8 mouse cellular contexts compared by ENCODE assay signal in the genomic region with DNA sequence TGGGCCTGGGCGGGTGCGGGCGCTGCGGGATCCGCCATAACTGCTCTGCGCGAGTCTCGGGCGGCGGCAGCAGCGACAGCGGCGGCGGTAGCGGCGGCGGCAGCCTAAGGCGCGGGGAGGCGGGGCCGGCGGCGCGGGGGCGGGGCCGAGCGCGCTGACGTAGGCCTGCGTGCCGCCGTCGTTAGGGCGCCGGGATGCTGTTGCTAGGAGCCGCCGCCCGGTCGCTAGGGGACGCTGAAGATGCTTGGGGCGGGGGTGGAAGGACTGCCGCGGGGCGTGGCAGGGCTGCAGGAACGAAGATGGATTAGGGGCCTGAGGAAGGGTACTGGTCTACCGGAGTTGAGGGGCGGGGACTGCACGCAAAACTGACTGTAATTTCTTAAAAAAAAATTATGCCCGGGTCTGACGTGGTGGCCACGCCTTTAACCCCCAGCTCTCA. TPM values are rescaled to one million over a fixed set of nuclear protein-coding genes. Genes with fewer than 3 reads are reported as not detected.
DNase-seq lines count a peak whose midpoint lies in the region; ATAC-seq lines count a peak whose summit lies in the region.

A gene (minus strand): TSS at position 72 of the 439 bp plus-strand sequence.

- H3K9ac ChIP-seq in lung, embryonic 16.5 days (ENCODE audit: low read length): peak within 1 kb of the TSS; percentile 89

- H3K27me3 ChIP-seq in hindbrain, embryonic 10.5 days (ENCODE audit: insufficient read depth, poor library complexity, severe bottlenecking): no peaks in the 10 kb centered on the region; the same call in 1 of the 2 replicates
- no peaks in the 10 kb centered on the region for H3K27me3 ChIP-seq in lung, embryonic 16.5 days (ENCODE audit: control insufficient read depth, insufficient read depth, low read depth, low read length)

- WGBS in hindbrain, embryonic 10.5 days: 1% methylated on average over 50 of the region's 51 CpGs
- 1% methylated on average over 18 of the region's 51 CpGs for WGBS in lung, embryonic 16.5 days

- ATAC-seq in lung, embryonic 16.5 days (ENCODE audit: low read depth): peak; percentile 93

- peak within 1 kb of the TSS; percentile 97 for H3K4me3 ChIP-seq in hindbrain, embryonic 10.5 days
- peak within 1 kb of the TSS; percentile 93 for H3K4me3 ChIP-seq in lung, embryonic 16.5 days (ENCODE audit: low read length)

- H3K36me3 ChIP-seq in hindbrain, embryonic 10.5 days: peaks cover 5% of the 10 kb centered on the region; the same call in 1 of the 2 replicates
- H3K36me3 ChIP-seq in lung, embryonic 16.5 days (ENCODE audit: control insufficient read depth, insufficient read depth, low read length): no peaks in the 10 kb centered on the region

- H3K9me3 ChIP-seq in hindbrain, embryonic 10.5 days: no peaks in the 10 kb centered on the region
- H3K9me3 ChIP-seq in lung, embryonic 16.5 days (ENCODE audit: control insufficient read depth, low read length): no peaks in the 10 kb centered on the region

- peaks cover 45% of the 10 kb centered on the region for H3K4me1 ChIP-seq in hindbrain, embryonic 10.5 days (replicated peaks)
- H3K4me1 ChIP-seq in lung, embryonic 16.5 days (replicated peaks; ENCODE audit: control insufficient read depth, insufficient read depth, low read length): peaks cover 12% of the 10 kb centered on the region

- peak within 1 kb of the TSS; percentile 95 for H3K27ac ChIP-seq in hindbrain, embryonic 10.5 days
- H3K27ac ChIP-seq in lung, embryonic 16.5 days (ENCODE audit: low read length): peak within 1 kb of the TSS; percentile 57

- peak within 1 kb of the TSS; percentile 95 for H3K4me2 ChIP-seq in lung, embryonic 16.5 days (ENCODE audit: low read depth, low read length)

- peak; percentile 93 for DNase-seq in NIH3T3 (ENCODE audit: low read depth)
- peak; percentile 82 for DNase-seq in cerebellum, adult 9-10 months
- peak; percentile 60 to 86 for DNase-seq in frontal cortex, adult 2 months (ENCODE audit: extremely low spot score in 1 of 2, low spot score in 1 of 2)
- DNase-seq in hindbrain, embryonic 10.5 days (ENCODE audit: low spot score): peak; percentile 85
- peak; percentile 88 for DNase-seq in layer of hippocampus, adult 9-11 months
- DNase-seq in ovary, postnatal 36 days (ENCODE audit: low spot score): peak; percentile 87
- peak; percentile 93 for DNase-seq in thymus, postnatal 14 days

RNA-seq across cellular contexts. Expression of the gene that starts here (rescaled TPM):
- polyA plus RNA-seq in frontal cortex, adult 2 months (2012; rRNA removed): 77.1 and 86.0 TPM in 2 replicates
- polyA plus RNA-seq in hindbrain, embryonic 10.5 days (2016; fragmentation: Nextera tagmentation; extraction: Ambion mirVana): 8.9 and 10.8 TPM in 2 replicates
- 5.2 and 5.8 TPM in 2 replicates for polyA plus RNA-seq in lung, embryonic 16.5 days (2015; fragmentation: Nextera tagmentation; extraction: Ambion mirVana)

Comparison
In these comparisons a context has a peak if more than half of its experiments do, and no peak if none do; other contexts are left out.
1. Peak in every context shown above with its lines: DNase-seq, ATAC-seq, H3K4me3 ChIP-seq and H3K27ac ChIP-seq.